Mouse (Mus musculus) heart, postnatal 36 days (tissue): ENCODE data around the gene Gatad2b. TPM values are rescaled to one million over a fixed set of nuclear protein-coding genes. Genes with fewer than 3 reads are reported as not detected.

Source experiments
- DNase-seq, 2 experiments: peaks; one replicate each; pipeline ENCODE4 v3.0.0; 2021 to 2022
- intact Hi-C: fragments of 180-260 bp; cut with DNase I; formaldehyde crosslinking; loops from one replicate; pipeline ENCODE4 v1.15.1; 2025
- total RNA-seq, 2 experiments: library from RNA; stranded (reverse); gene quantifications; 2 replicates each; pipeline ENCODE4 v1.2.3; 2021

Gene Gatad2b
- total RNA-seq, 2 experiments from 2014 or later: 50.1 to 50.7 TPM

DNA sequence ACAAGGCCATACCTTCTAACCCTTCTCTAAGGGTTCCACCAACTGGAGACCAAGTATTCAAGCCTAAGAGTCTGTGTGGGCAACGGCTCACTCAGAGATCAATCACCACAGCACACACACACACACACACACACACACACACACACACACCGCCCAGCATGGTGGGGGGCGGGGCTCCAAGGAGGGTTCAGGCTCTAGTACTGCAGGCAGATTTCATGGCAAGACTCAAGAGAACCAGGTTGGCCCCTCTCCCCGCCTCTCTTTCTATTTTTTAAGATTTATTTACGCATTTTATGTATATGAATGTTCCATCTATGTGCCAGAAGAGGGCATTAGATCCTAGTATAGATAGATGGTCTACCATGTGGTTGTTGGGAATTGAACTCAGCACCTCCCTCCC, 79.8 kb downstream of the Gatad2b start:
- intact Hi-C loops: loop anchor here (1.0 kb wide), 3 partner anchors 83 to 153 kb away; partner anchors contain the start of gene Dennd4b
- no peak for DNase-seq

GRCm38 (mm10) chr3:90373432-90374028, 80.6 kb downstream of the Gatad2b start:
- DNase-seq: peak; percentile 80 to 83
- intact Hi-C loops: loop anchor here (1.0 kb wide), 3 partner anchors 83 to 153 kb away; partner anchors contain the start of gene Dennd4b

- intact Hi-C loops: no loop called here
Observed at GRCm38 (mm10) chr3:90374368-90374767, 81.4 kb downstream of the Gatad2b start.

GRCm38 (mm10) chr3:90375562-90376246, 82.7 kb downstream of the Gatad2b start:
- intact Hi-C loops: no loop called here
- no peak for DNase-seq

More at GRCm38 (mm10) chr3:90374368-90374767, 81.4 kb downstream of the Gatad2b start:
- DNase-seq: no peak

DNA sequence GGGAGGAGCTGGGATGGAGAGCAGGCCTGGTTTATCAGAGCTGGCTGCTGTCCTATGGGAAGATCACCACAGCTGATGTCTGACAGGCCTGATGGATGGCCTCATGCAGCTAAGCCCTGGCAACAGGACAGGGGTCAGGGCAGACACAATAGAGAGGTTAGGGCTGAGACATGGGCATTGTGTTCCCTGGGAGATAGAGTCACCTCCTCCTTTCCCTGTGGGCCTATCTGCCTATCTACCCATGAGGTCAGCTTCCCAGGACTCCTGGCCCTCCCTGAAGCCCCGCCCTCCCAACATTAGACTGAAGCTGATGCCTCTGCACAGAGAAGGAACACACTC, 83.2 kb downstream of the Gatad2b start:
- intact Hi-C loops: no loop called here
- no peak for DNase-seq

DNA sequence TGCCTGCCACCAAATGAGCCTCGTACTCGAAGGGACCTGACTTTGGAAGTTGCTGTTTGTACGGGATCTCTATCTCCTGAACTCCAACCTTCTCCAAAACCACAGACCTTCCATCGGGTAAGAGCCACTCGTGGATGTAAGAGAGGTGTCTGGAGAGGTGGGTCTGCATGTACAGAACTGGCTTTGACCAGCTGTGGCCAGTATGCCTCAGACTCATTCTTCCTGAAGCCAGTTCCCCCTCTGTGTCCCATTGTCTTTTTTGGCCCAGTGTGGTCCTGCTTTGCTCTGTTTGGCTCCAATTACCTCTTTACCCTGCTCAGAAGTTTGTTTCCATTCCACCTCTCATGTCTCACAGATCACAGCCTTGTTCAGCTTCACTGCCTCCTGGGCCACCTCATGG, 85.5 kb downstream of the Gatad2b start:
- intact Hi-C loops: no loop called here

GRCm38 (mm10) chr3:90381727-90382126, 88.7 kb downstream of the Gatad2b start:
- DNase-seq: no peak

More for the DNA sequence above, 85.5 kb downstream of the Gatad2b start:
- no peak for DNase-seq

GRCm38 (mm10) chr3:90383690-90384089, 90.7 kb downstream of the Gatad2b start:
- intact Hi-C loops: no loop called here
- no peak for DNase-seq

More at GRCm38 (mm10) chr3:90381727-90382126, 88.7 kb downstream of the Gatad2b start:
- intact Hi-C loops: no loop called here

- DNase-seq: no peak
- intact Hi-C loops: no loop called here
Observed at GRCm38 (mm10) chr3:90384851-90385375, 91.9 kb downstream of the Gatad2b start.

GRCm38 (mm10) chr3:90386817-90387216, 93.8 kb downstream of the Gatad2b start:
- intact Hi-C loops: no loop called here
- DNase-seq: no peak

GRCm38 (mm10) chr3:90387483-90387882, 94.5 kb downstream of the Gatad2b start:
- intact Hi-C loops: no loop called here
- peak in 1 of 2 experiments; percentile 14 for DNase-seq

- intact Hi-C loops: no loop called here
- DNase-seq: no peak
Observed at GRCm38 (mm10) chr3:90388192-90388591, 95.2 kb downstream of the Gatad2b start.

DNA sequence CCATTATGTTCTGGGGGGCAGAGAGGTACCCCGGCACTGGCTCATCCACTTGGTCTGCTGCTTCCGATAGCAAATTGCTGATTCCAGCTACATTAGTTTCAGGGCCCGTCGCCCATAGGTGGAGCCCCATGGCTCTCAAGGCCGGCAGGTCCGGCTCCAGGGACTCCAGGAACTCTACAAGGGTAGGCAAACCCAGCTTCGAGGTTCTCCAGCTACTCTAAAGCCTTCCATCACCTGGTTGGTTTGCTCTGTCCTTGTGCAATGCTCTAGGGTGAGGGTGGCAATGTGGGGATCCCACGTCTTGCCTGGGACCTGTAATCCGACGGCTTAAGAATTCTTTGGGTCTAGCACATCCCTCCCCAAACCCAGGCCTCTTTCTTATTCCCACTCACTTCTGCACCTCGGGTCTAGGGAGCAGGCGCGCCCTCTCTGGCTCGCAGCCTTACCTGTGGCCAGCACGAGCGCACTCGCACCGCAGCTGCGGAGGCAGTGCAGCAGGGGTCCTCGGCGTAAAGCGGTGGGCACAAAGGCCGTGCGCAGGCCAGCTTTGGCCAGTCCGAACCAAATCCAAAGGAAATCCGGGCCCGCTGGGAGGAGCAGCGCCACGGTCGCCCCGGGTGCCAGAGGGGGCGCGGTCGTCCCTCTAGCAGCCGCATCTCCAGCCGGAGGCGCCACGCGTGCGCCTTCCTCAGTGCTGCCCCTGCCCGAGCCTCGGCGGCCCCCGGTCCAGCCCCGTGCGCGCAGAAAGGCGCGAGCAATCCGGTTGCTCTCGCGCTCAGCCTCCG, 95.9 kb downstream of the Gatad2b start:
- intact Hi-C loops: no loop called here
- DNase-seq: peak in 1 of 2 experiments; percentile 33

DNA sequence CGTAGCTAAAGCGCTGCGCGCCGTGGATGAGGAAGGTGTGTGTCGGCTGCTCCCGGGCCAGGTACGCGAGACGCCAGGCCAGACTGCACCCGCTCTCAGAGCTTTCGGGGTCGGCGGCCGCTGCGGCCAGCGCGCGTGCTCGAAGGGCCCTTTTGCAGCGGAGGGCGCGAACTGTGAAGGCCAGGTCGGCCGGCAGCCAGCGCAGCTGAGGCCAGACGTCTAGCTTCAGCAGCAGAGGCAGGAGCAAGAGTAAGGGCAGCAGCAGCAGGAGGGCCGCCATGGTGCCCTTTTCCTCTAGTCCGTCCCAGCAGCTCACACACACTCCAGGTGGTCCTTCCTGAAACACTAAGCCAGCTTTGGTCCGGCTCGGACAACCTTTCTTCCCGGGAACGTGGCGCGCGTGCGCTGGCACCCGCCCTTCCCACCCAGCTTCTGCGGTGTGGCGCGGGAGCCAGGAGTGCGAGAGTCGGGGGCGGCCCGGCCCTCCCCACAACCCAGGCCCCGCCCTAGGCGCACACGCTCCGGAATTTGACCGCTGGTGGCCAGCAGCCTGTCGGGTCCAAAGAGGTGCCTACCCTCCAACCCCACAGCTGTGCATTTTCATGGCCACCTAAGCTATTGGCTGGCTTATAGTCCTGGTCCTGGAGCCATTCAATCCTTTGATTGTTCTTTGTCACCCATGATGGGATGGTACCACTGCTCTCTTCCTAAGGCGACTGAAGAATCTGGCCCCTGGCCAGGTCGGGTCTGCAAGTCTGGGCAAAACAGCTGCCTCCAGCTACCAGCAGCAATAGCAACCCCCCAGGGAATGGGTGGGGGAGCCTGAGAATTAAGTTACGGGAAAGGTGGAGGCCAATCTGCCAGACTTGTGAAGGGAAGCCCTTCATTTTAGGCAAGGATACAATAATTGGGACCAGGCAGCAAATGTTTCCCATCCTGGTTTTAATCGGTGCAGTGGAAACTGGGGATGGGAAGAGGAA, 96.8 kb downstream of the Gatad2b start, which contains the start of gene Slc27a3:
TSS of gene Slc27a3 (minus strand) at position 428 of the 980 bp plus-strand sequence.
- intact Hi-C loops: no loop called here
- peak; percentile 42 to 49 for DNase-seq

GRCm38 (mm10) chr3:90391004-90391403, 98.0 kb downstream of the Gatad2b start:
- intact Hi-C loops: no loop called here
- DNase-seq: no peak

- intact Hi-C loops: no loop called here
- no peak for DNase-seq
Observed at GRCm38 (mm10) chr3:90391941-90392340, 99.0 kb downstream of the Gatad2b start.

GRCm38 (mm10) chr3:90392661-90393060, 99.7 kb downstream of the Gatad2b start:
- DNase-seq: no peak
- intact Hi-C loops: no loop called here

DNA sequence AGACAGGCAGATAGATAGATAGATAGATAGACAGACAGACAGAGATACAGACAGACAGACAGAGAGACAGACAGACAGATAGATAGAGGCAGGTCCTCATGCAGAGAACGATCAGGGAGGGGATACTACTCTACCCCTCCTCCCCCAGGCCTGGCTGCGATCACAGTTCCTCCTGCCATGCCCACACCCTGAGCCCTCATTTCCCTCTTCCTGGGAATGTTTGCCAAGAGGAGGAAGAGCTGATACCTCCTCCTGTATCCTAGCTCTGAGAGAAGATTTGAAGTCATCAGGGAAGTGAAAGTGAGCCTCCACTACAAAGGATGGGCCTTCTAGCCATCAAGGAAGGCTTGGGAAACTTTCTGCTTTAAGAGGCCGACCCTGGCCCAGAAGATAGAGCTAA, 102.7 kb downstream of the Gatad2b start:
- intact Hi-C loops: no loop called here
- DNase-seq: no peak

DNA sequence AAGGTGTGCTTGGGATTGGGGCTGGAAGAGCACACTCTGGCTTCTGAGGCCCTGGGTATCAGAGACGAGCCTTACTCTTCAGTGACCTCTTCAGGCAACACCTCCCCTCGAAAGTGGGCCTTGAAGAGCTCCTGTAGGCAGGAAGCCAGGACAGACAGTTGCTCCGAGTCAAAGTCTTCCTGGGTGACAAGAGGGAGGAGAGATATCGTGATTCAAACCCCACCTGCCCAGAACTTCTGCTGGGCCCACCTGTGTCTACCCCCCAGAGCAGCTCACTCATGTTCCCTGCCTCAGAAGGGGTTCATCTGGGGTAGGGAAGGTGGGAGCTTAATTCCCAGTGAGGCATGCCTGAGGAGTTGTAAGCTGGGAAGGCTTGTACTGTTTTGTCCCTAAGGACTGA, 108.0 kb downstream of the Gatad2b start:
- no peak for DNase-seq
- intact Hi-C loops: no loop called here

DNA sequence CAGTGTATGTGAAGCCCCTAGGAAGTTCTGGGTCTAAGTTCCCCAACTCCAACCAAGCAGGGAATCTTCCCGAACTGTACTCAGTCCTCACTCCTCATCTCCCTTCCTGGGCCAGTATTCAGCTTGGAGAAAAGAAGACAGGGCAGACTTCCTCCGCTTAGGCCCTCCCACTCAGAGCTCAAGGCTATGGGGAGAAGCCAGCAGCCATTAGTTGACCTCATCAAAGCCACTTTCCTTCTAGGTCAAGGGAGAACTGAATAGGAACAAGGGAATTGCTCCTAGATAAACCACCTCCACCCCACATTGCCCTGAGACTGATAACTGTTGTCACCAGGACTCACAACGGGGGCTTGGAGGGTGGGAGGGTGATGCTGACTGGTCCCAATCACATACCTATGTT, 111.1 kb downstream of the Gatad2b start:
- intact Hi-C loops: no loop called here
- no peak for DNase-seq
